Mouse (Mus musculus) embryo, embryonic 11 days (tissue): ENCODE measurements around the gene Mapk11.

ENCODE experiments used
- DNase-seq: peaks from one replicate; pipeline ENCODE4 v3.0.0-alpha.2; 2015

The Mapk11 gene

GRCm38 (mm10) chr15:89098616-89099015, 50.8 kb downstream of the Mapk11 start:
- no peak for DNase-seq

GRCm38 (mm10) chr15:89097450-89097849, 52.0 kb downstream of the Mapk11 start:
- DNase-seq = no peak
